Mouse (Mus musculus) spleen, adult 2 months (tissue): ENCODE measurements around the gene Slc7a8.

Experiments used
- CTCF ChIP-seq: fragments of 200-500 bp; IDR thresholded peaks from 2 replicates; pipeline ENCODE4 v1.5.1; 2011; ENCODE audit warnings: mild to moderate bottlenecking, inconsistent platforms; ENCODE audit not compliant: insufficient read depth, insufficient read length, insufficient replicate concordance; ENCODE audit errors: extremely low read depth
- POLR2A ChIP-seq: fragments of 200-500 bp; IDR thresholded peaks from 2 replicates; pipeline ENCODE4 v1.6.1; 2011; ENCODE audit warnings: low read depth, low read length, inconsistent platforms

GRCm38 (mm10) chr14:54682396-54682795 lies 99.3 kb downstream of the Slc7a8 start:
- TF ChIP-seq POLR2A (no peak), CTCF (no peak)
